Mouse (Mus musculus) erythroblast, embryonic 14.5 days (primary cell): ENCODE measurements at regions not wholly inside any gene's neighbourhood (a gene's known extent, or its start where the extent isn't known, plus 50 kb on each side); places are given as distances from the start of the nearest gene placed in this dataset.

Source experiments
- GATA1 ChIP-seq: IDR thresholded peaks from 2 replicates; pipeline ENCODE4 v1.6.1; 2012; ENCODE audit warnings: low read length, inconsistent platforms, mixed read lengths
- TAL1 ChIP-seq: IDR thresholded peaks from 3 replicates; pipeline ENCODE4 v1.6.1; 2012; ENCODE audit warnings: low read length, inconsistent platforms, mixed read lengths

GRCm38 (mm10) chr7:72774771-72775119 is 468.3 kb upstream of the Mctp2 start:
- TF ChIP-seq GATA1 (no peak), TAL1 (no peak)
